Mouse (Mus musculus) lung, embryonic 14.5 days (tissue): Measurements from ENCODE around the gene Rnf180. TPM values are rescaled to one million over a fixed set of nuclear protein-coding genes. Genes with fewer than 3 reads are reported as not detected.
A peak's percentile ranks its signal among the peaks of the same experiment; 100 is the strongest.

Experiments used
- ATAC-seq: fragments of 200-750 bp; cut with Nextera tagmentation; 2 replicates; pipeline ENCODE4 v1.8.0; 2017; ENCODE audit warnings: mild to moderate bottlenecking, moderate TSS enrichment, moderate library complexity; ENCODE audit not compliant: insufficient read depth
- DNase-seq: peaks from one replicate; pipeline ENCODE4 v3.0.0-alpha.2; 2015
- H3K27ac ChIP-seq: fragments of 300-500 bp; sonication (generic); 2 replicates; pipeline ENCODE4 v1.5.1; 2014; ENCODE audit warnings: low read depth, mild to moderate bottlenecking, moderate library complexity
- H3K27me3 ChIP-seq: fragments of 300-500 bp; sonication (generic); 2 replicates; pipeline ENCODE4 v1.6.1; 2014; ENCODE audit warnings: low read length, control low read depth; ENCODE audit not compliant: insufficient read depth
- H3K36me3 ChIP-seq: fragments of 300-500 bp; sonication (generic); 2 replicates; pipeline ENCODE4 v1.6.1; 2014; ENCODE audit warnings: control low read depth; ENCODE audit not compliant: insufficient read depth
- H3K4me1 ChIP-seq: fragments of 300-500 bp; sonication (generic); 2 replicates; pipeline ENCODE4 v1.6.1; 2014; ENCODE audit warnings: antibody characterized with exemption, control low read depth; ENCODE audit not compliant: insufficient read depth
- H3K4me2 ChIP-seq: fragments of 300-500 bp; sonication (generic); 2 replicates; pipeline ENCODE4 v1.6.1; 2014; ENCODE audit warnings: mild to moderate bottlenecking
- H3K4me3 ChIP-seq: fragments of 300-500 bp; sonication (generic); 2 replicates; pipeline ENCODE4 v1.5.1; 2014; ENCODE audit warnings: low read depth, low read length
- H3K9ac ChIP-seq: fragments of 300-500 bp; sonication (generic); 2 replicates; pipeline ENCODE4 v1.6.1; 2014
- H3K9me3 ChIP-seq: fragments of 300-500 bp; sonication (generic); 2 replicates; pipeline ENCODE4 v1.6.1; 2016; ENCODE audit warnings: low read depth, low read length, control low read depth
- CTCF ChIP-seq: IDR thresholded peaks from 2 replicates; pipeline ENCODE4 v1.5.1; 2016; ENCODE audit warnings: antibody characterized with exemption, low read depth
- WGBS: fragments of 180-500 bp; shearing (Covaris S2); extraction: QIAGEN DNeasy Blood & Tissue Kit; methylation state at CpG from one replicate; pipeline ENCODE4 v1.1.7; 2014; 5-methylcytosine and 5-hydroxymethylcytosine counted together
- polyA plus RNA-seq: library from polyadenylated mRNA; unstranded; fragments of >200 nt; fragmentation: Nextera tagmentation; extraction: Ambion mirVana; gene quantifications from 2 replicates; pipeline ENCODE4 v1.2.1, GENCODE M21; 2014

Gene Rnf180
- polyA plus RNA-seq, 1 experiment from 2014 or later, result 4.1 TPM

- Histone ChIP-seq H3K4me3 (no peak overlapping the region), H3K4me2 (no peak overlapping the region), H3K4me1 (no peaks in the 10 kb centered on the region), H3K27ac (no peak overlapping the region), H3K27me3 (no peaks in the 10 kb centered on the region), H3K36me3 (no peaks in the 10 kb centered on the region), H3K9ac (no peak overlapping the region), H3K9me3 (no peaks in the 10 kb centered on the region)
- no peak for ATAC-seq
- WGBS, result 35% methylated on average over 9 of the region's 9 CpGs
- no peak for TF ChIP-seq CTCF
- no peak for DNase-seq
These were observed 44.4 kb downstream of the Rnf180 start for GRCm38 (mm10) chr13:105250264-105250663.

DNA sequence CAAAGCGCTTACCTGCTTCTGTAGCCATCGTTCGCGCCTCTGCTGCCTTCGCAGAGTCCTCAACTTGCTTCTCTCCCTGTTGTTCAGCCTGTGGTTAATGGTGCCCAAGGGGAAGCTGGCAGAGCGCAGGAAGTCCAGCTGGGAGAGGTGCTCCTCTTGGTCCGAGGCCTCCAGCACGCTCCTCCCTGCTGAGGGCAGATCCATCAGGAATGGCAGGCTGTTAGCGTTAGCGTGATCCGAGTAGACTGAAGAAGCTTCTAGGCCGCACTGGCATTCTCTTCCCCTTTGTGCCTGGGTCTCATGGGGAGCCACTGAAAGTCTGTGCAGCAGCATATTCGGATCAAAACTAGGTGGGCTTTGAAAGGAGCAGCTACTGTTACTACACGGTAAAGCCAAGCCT is 45.0 kb downstream of the Rnf180 start:
- no peak for TF ChIP-seq CTCF
- DNase-seq (no peak), ATAC-seq (no peak)
- Histone ChIP-seq H3K9ac (no peak overlapping the region), H3K27ac (no peak overlapping the region), H3K9me3 (no peaks in the 10 kb centered on the region), H3K4me1 (no peaks in the 10 kb centered on the region), H3K36me3 (no peaks in the 10 kb centered on the region), H3K27me3 (no peaks in the 10 kb centered on the region), H3K4me2 (no peak overlapping the region), H3K4me3 (no peak overlapping the region)
- 71% methylated on average over 14 of the region's 14 CpGs for WGBS

DNA sequence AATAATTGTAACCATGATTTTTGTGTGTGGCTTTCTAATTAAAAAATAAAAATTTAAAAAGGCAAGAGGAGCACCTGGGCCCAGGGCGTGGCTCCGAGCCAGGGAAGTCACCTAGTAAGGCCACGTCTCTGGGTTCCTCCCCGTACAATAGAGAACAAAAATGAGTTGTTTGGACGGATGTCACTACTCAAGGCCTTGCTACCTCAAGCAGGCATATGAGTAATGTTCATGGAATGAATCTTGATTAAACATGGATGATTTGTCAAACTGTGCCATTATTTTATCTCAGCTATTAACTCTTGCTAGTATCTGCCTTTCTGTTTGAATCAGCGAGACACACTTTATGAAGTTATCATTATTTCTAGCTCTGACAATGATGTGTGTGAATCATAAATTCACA is 46.9 kb downstream of the Rnf180 start:
- Histone ChIP-seq H3K4me3 (no peak overlapping the region), H3K4me1 (no peaks in the 10 kb centered on the region), H3K4me2 (no peak overlapping the region), H3K27ac (no peak overlapping the region), H3K36me3 (no peaks in the 10 kb centered on the region), H3K9ac (no peak overlapping the region), H3K27me3 (no peaks in the 10 kb centered on the region), H3K9me3 (no peaks in the 10 kb centered on the region)
- DNase-seq, result no peak
- ATAC-seq, result no peak
- 81% methylated on average over 6 of the region's 6 CpGs for WGBS
- no peak for TF ChIP-seq CTCF

- no peak overlapping the region for H3K9ac ChIP-seq
- peak; percentile 12 for DNase-seq
- no peak for ATAC-seq
- no peak overlapping the region for H3K4me3 ChIP-seq
- no peak overlapping the region for H3K27ac ChIP-seq
- no peaks in the 10 kb centered on the region for H3K36me3 ChIP-seq
- WGBS, result 62% methylated on average over 2 of the region's 2 CpGs
- no peaks in the 10 kb centered on the region for H3K4me1 ChIP-seq
- TF ChIP-seq CTCF, result peak; percentile 14; the same call in 1 of the 2 replicates
- no peaks in the 10 kb centered on the region for H3K27me3 ChIP-seq
- H3K4me2 ChIP-seq, result no peak overlapping the region
- H3K9me3 ChIP-seq, result no peaks in the 10 kb centered on the region
These were observed 53.8 kb downstream of the Rnf180 start for GRCm38 (mm10) chr13:105240810-105241209.

GRCm38 (mm10) chr13:105227126-105227525 is 67.5 kb downstream of the Rnf180 start:
- H3K4me3 ChIP-seq, result no peak overlapping the region
- H3K27me3 ChIP-seq, result no peaks in the 10 kb centered on the region
- no peaks in the 10 kb centered on the region for H3K9me3 ChIP-seq
- 75% methylated on average over 4 of the region's 4 CpGs for WGBS
- no peak overlapping the region for H3K9ac ChIP-seq
- no peaks in the 10 kb centered on the region for H3K36me3 ChIP-seq
- ATAC-seq (no peak), DNase-seq (no peak)
- no peaks in the 10 kb centered on the region for H3K4me1 ChIP-seq
- no peak overlapping the region for H3K27ac ChIP-seq
- no peak overlapping the region for H3K4me2 ChIP-seq
- TF ChIP-seq CTCF, result no peak

DNA sequence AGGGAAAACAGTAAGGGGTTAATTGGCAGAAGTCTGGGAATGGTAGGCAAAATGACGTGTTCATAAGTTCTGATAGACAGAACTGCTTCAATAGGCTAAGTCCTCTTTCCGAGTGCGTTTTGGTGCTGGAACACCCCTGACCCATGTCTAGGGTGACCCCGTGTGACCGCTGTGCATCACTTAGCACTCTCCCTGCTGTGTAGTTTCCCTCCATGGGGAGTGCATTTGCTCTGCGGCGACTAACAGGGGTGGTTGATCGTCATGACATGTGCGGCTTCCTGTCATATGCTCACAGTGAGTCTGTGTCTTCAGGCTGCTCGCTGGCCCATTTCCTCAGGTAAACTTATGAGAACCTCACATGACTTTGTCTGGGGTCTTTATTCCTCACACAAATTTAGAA is 70.6 kb downstream of the Rnf180 start:
- 0 out of 2 replicates have a peak overlapping the region, but pooled peaks have one; percentile 23 for H3K4me2 ChIP-seq

GRCm38 (mm10) chr13:105223147-105223546 is 71.5 kb downstream of the Rnf180 start:
- Histone ChIP-seq H3K4me1 (no peaks in the 10 kb centered on the region), H3K4me2 (no peak overlapping the region), H3K9me3 (no peaks in the 10 kb centered on the region), H3K4me3 (no peak overlapping the region), H3K27me3 (no peaks in the 10 kb centered on the region), H3K36me3 (no peaks in the 10 kb centered on the region), H3K27ac (no peak overlapping the region), H3K9ac (no peak overlapping the region)
- peak; percentile 69 for TF ChIP-seq CTCF
- DNase-seq, result peak; percentile 55
- no peak; the same call in 1 of the 2 replicates for ATAC-seq
- WGBS, result 67% methylated on average over 3 of the region's 3 CpGs

More for the DNA sequence above, 70.6 kb downstream of the Rnf180 start:
- ATAC-seq, result no peak
- no peaks in the 10 kb centered on the region for H3K27me3 ChIP-seq
- no peaks in the 10 kb centered on the region for H3K4me1 ChIP-seq
- peak; percentile 9 for DNase-seq
- no peaks in the 10 kb centered on the region for H3K9me3 ChIP-seq
- no peak for TF ChIP-seq CTCF
- no peak overlapping the region for H3K9ac ChIP-seq
- no peak overlapping the region for H3K4me3 ChIP-seq
- WGBS, result 30% methylated on average over 10 of the region's 10 CpGs
- H3K36me3 ChIP-seq, result no peaks in the 10 kb centered on the region
- H3K27ac ChIP-seq, result no peak overlapping the region
